Comparison of ENCODE assay signal across 26 mouse cellular contexts in the genomic region with DNA sequence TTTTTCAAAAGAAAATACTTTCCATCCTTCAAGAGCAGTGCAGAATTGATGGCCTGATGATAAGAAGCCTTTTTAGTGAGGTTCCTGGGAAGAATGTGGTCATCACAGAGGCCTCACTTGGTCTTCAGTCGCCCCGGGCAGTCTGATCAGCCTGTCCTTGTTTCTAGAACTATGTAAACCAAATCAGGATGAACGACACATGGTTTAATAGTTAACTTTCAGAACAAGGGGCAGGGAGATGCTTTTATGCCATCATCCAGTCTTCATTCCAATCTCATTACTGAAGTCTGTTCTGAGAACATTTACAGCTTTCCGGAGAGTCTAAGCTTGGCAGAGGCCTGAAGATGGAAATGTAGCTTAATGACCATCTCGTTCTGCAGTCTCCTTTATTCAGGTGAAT.
DNase-seq lines count a peak whose midpoint lies in the region; TF ChIP-seq lines count a peak whose summit lies in the region.
"Had no signal": no experiment of that assay in that cellular context is flagged by ENCODE, and none has a peak within 500 bp of the region (broad histone marks: within the 10 kb centered on the region; RNA-seq: fewer than 3 reads in every experiment).

No protein-coding gene starts in this region.

- no peak for TF ChIP-seq POLR2A in heart, adult 2 months (IDR thresholded peaks at IDR 0.05; ENCODE audit: insufficient read depth, low read depth, low read length)

- H3K4me1 ChIP-seq in heart, adult 2 months (ENCODE audit: control insufficient read depth, insufficient read depth, low read length): peaks cover 2% of the 10 kb centered on the region
- H3K4me1 ChIP-seq in brown adipose tissue, adult 24 weeks (ENCODE audit: control insufficient read depth, insufficient read depth, insufficient read length, low read length): peaks cover 2% of the 10 kb centered on the region; the same call in 1 of the 2 replicates
- H3K4me1 ChIP-seq in forebrain, embryonic 10.5 days: no peaks in the 10 kb centered on the region
- H3K4me1 ChIP-seq: heart, embryonic 10.5 days; hindbrain, embryonic 12.5 days; megakaryocyte, embryonic 14.5 days; midbrain, embryonic 12.5 days; neural tube, embryonic 12.5 days had no signal

- 68% methylated on average over 5 of the region's 5 CpGs for WGBS in heart, adult 2 months
- WGBS in forebrain, embryonic 10.5 days: 87% methylated on average over 5 of the region's 5 CpGs

- no peak for TF ChIP-seq CTCF in heart, adult 2 months (IDR thresholded peaks at IDR 0.05)

- no peaks in the 10 kb centered on the region for H3K27me3 ChIP-seq in heart, adult 2 months (ENCODE audit: control insufficient read depth, insufficient read depth, low read length)
- no peaks in the 10 kb centered on the region for H3K27me3 ChIP-seq in forebrain, embryonic 10.5 days (ENCODE audit: poor library complexity, severe bottlenecking)
- H3K27me3 ChIP-seq: hindbrain, embryonic 12.5 days; megakaryocyte, embryonic 14.5 days; midbrain, embryonic 12.5 days; neural tube, embryonic 12.5 days had no signal

- H3K36me3 ChIP-seq in heart, adult 2 months (ENCODE audit: control insufficient read depth, insufficient read depth, low read length): peaks cover 2% of the 10 kb centered on the region; the same call in 1 of the 2 replicates
- H3K36me3 ChIP-seq in forebrain, embryonic 10.5 days (replicated peaks): no peaks in the 10 kb centered on the region
- H3K36me3 ChIP-seq: heart, embryonic 10.5 days; hindbrain, embryonic 12.5 days; midbrain, embryonic 12.5 days; neural tube, embryonic 12.5 days had no signal

- peak; percentile 27 for DNase-seq in heart, adult 8-10 months (ENCODE audit: low spot score)
- DNase-seq in heart, adult 2 months: no peak
- peak; percentile 75 for DNase-seq in kidney, adult 9 months
- DNase-seq in kidney, adult 18-20 months: no peak
- peak; percentile 13 for DNase-seq in 3T3-L1 (ENCODE audit: low read depth, low spot score)
- DNase-seq in MN1 (ENCODE audit: low spot score): no peak
- DNase-seq in forebrain, embryonic 10.5 days (ENCODE audit: extremely low spot score, low spot score): no peak
- DNase-seq: adrenal gland, adult 8-10 months; cerebellum, adult 8-10 months; cerebellum, postnatal 36 days; heart, postnatal 36 days; left cerebral cortex, postnatal 4 days; lung, postnatal 4 days; right cerebral cortex, adult 18-20 months; thymus, adult 18-20 months; thymus, postnatal 25 days had no signal

- H3K9ac ChIP-seq in heart, adult 2 months (ENCODE audit: low read depth, low read length): no peak overlapping the region
- H3K9ac ChIP-seq: hindbrain, embryonic 12.5 days; liver, embryonic 14.5 days; midbrain, embryonic 12.5 days; neural tube, embryonic 12.5 days had no signal

- intact Hi-C loops in heart, adult 2 months (cut with DNase I): loop anchor here (2.0 kb wide), 1 partner anchor 14 kb away; no protein-coding TSS in a partner anchor

- H3K79me2 ChIP-seq in heart, adult 2 months (replicated peaks; ENCODE audit: control insufficient read depth, insufficient read depth, low read length): no peaks in the 10 kb centered on the region

- no peak overlapping the region for H3K27ac ChIP-seq in heart, adult 2 months
- peak overlapping the region; percentile 21; the same call in 1 of the 2 replicates for H3K27ac ChIP-seq in brown adipose tissue, adult 24 weeks (replicated peaks; ENCODE audit: low read depth, low read length)
- H3K27ac ChIP-seq in forebrain, embryonic 10.5 days: no peak overlapping the region
- H3K27ac ChIP-seq: heart, embryonic 10.5 days; hindbrain, embryonic 12.5 days; hindbrain, postnatal 0 days; liver, embryonic 14.5 days; midbrain, embryonic 12.5 days; neural tube, embryonic 12.5 days; stomach, postnatal 0 days had no signal

- no peaks in the 10 kb centered on the region for H3K9me3 ChIP-seq in forebrain, embryonic 10.5 days
- H3K9me3 ChIP-seq: heart, embryonic 10.5 days; hindbrain, embryonic 12.5 days; megakaryocyte, embryonic 14.5 days; midbrain, embryonic 12.5 days; neural tube, embryonic 12.5 days had no signal

- TF ChIP-seq EP300 in heart, adult 2 months (IDR thresholded peaks at IDR 0.05; ENCODE audit: insufficient read depth, low read depth, low read length): no peak

- no peak overlapping the region for H3K4me3 ChIP-seq in heart, adult 2 months
- no peak overlapping the region for H3K4me3 ChIP-seq in brown adipose tissue, adult 24 weeks (ENCODE audit: insufficient read depth, low read depth, low read length)
- no peak overlapping the region for H3K4me3 ChIP-seq in forebrain, embryonic 10.5 days
- H3K4me3 ChIP-seq: heart, embryonic 10.5 days; hindbrain, embryonic 12.5 days; megakaryocyte, embryonic 14.5 days; midbrain, embryonic 12.5 days; myocyte; neural tube, embryonic 12.5 days had no signal

Comparison
In these comparisons a context has a peak if more than half of its experiments do, and no peak if none do; other contexts are left out.
1. DNase-seq: peak in heart, adult 8-10 months (single experiment), kidney, adult 9 months (single experiment) and 3T3-L1 (single experiment); none in heart, adult 2 months (0 of 2), kidney, adult 18-20 months (single experiment), MN1 (single experiment) and forebrain, embryonic 10.5 days (single experiment).